Mouse (Mus musculus): ENCODE measurements at regions not wholly inside any gene's neighbourhood (a gene's known extent, or its start where the extent isn't known, plus 50 kb on each side); places are given as distances from the start of the nearest gene placed in this dataset.

GRCm38 (mm10) chr12:77776755-77777154, 417.3 kb upstream of the Gm6657 start:
- no peak for DNase-seq (ENCODE audit: low read depth)

- DNase-seq (ENCODE audit: low read depth): peak; percentile 75
Measured at GRCm38 (mm10) chr12:77780885-77781698, 412.9 kb upstream of the Gm6657 start.

- no peak for DNase-seq (ENCODE audit: low read depth)
Measured at GRCm38 (mm10) chr12:77783909-77784308, 410.1 kb upstream of the Gm6657 start.

- no peak for DNase-seq (ENCODE audit: low read depth)
Measured at GRCm38 (mm10) chr12:77785647-77786046, 408.4 kb upstream of the Gm6657 start.

- no peak for DNase-seq (ENCODE audit: low read depth)
Measured at GRCm38 (mm10) chr12:77786678-77787077, 407.4 kb upstream of the Gm6657 start.

GRCm38 (mm10) chr12:77788273-77788672, 405.8 kb upstream of the Gm6657 start:
- DNase-seq (ENCODE audit: low read depth): peak; percentile 76

- DNase-seq (ENCODE audit: low read depth): peak; percentile 58
Measured at GRCm38 (mm10) chr12:77789427-77789826, 404.6 kb upstream of the Gm6657 start.

- DNase-seq (ENCODE audit: low read depth): no peak
Measured at GRCm38 (mm10) chr12:77789871-77790270, 404.2 kb upstream of the Gm6657 start.

- DNase-seq (ENCODE audit: low read depth): no peak
Measured at GRCm38 (mm10) chr12:77790891-77791672, 403.0 kb upstream of the Gm6657 start.

- DNase-seq (ENCODE audit: low read depth): no peak
Measured at GRCm38 (mm10) chr12:77798516-77798915, 395.5 kb upstream of the Gm6657 start.

- no peak for DNase-seq (ENCODE audit: low read depth)
Measured at GRCm38 (mm10) chr12:77799134-77799770, 394.8 kb upstream of the Gm6657 start.

GRCm38 (mm10) chr12:77807674-77808073, 386.4 kb upstream of the Gm6657 start:
- DNase-seq (ENCODE audit: low read depth): no peak

- DNase-seq (ENCODE audit: low read depth): peak; percentile 57
Measured at GRCm38 (mm10) chr12:77811276-77811675, 382.8 kb upstream of the Gm6657 start.

- no peak for DNase-seq (ENCODE audit: low read depth)
Measured at GRCm38 (mm10) chr12:77819456-77819855, 374.6 kb upstream of the Gm6657 start.

GRCm38 (mm10) chr12:77823381-77824030, 370.5 kb upstream of the Gm6657 start:
- DNase-seq (ENCODE audit: low read depth): no peak

- DNase-seq (ENCODE audit: low read depth): no peak
Measured at GRCm38 (mm10) chr12:77833411-77834169, 360.5 kb upstream of the Gm6657 start.

GRCm38 (mm10) chr12:77834891-77835290, 359.2 kb upstream of the Gm6657 start:
- no peak for DNase-seq (ENCODE audit: low read depth)

- DNase-seq (ENCODE audit: low read depth): no peak
Measured at GRCm38 (mm10) chr12:77836231-77836630, 357.8 kb upstream of the Gm6657 start.

- DNase-seq (ENCODE audit: low read depth): no peak
Measured at GRCm38 (mm10) chr12:77841844-77842415, 352.1 kb upstream of the Gm6657 start.

- no peak for DNase-seq (ENCODE audit: low read depth)
Measured at GRCm38 (mm10) chr12:77852595-77853577, 341.2 kb upstream of the Gm6657 start.
